21 mouse cellular contexts compared by ENCODE assay signal in genomic region chr2:72471415-72472070, GRCm38 (mm10). TPM values are rescaled to one million over a fixed set of nuclear protein-coding genes. Genes with fewer than 3 reads are reported as not detected.
A peak's percentile ranks its signal among the peaks of the same experiment; 100 is the strongest.
DNase-seq lines count a peak whose midpoint lies in the region; ATAC-seq lines count a peak whose summit lies in the region.
"Had no signal": no experiment of that assay in that cellular context is flagged by ENCODE, and none has a peak within 500 bp of the region (broad histone marks: within the 10 kb centered on the region; RNA-seq: fewer than 3 reads in every experiment).

No protein-coding gene starts in this region.

- no peak overlapping the region for H3K4me2 ChIP-seq in embryonic facial prominence, embryonic 11.5 days (ENCODE audit: low read depth, low read length)
- no peak overlapping the region for H3K4me2 ChIP-seq in limb, embryonic 11.5 days (ENCODE audit: low read depth, severe bottlenecking)
- H3K4me2 ChIP-seq: embryonic facial prominence, embryonic 12.5 days; heart, embryonic 11.5 days; heart, embryonic 15.5 days; hindbrain, embryonic 13.5 days had no signal

- H3K4me3 ChIP-seq in embryonic facial prominence, embryonic 11.5 days (ENCODE audit: low read depth, low read length), result no peak overlapping the region
- H3K4me3 ChIP-seq in limb, embryonic 11.5 days (ENCODE audit: low read depth, low read length), result no peak overlapping the region
- H3K4me3 ChIP-seq: embryonic facial prominence, embryonic 12.5 days; heart, adult 2 months; heart, embryonic 15.5 days; hindbrain, embryonic 13.5 days had no signal

- DNase-seq in heart, adult 11 months, result peak; percentile 41
- no peak for DNase-seq in heart, adult 18-20 months
- DNase-seq in embryonic facial prominence, embryonic 11.5 days (ENCODE audit: low spot score), result peak; percentile 41
- peak; percentile 50 for DNase-seq in limb, embryonic 11.5 days (ENCODE audit: low spot score)
- peak; percentile 18 for DNase-seq in yolk sac, embryonic 10.5 days (ENCODE audit: low spot score)
- DNase-seq in cerebellum, postnatal 14 days, result no peak
- DNase-seq in layer of hippocampus, postnatal 14 days (ENCODE audit: low spot score in 2 of 2), result no peak
- DNase-seq in urinary bladder, postnatal 14 days (ENCODE audit: low spot score), result no peak
- DNase-seq: adrenal gland, postnatal 10 days; cerebellum, adult 11 months; cerebellum, adult 9-10 months; cerebellum, postnatal 36 days; gastrocnemius, postnatal 36 days; heart, adult 2 months; heart, postnatal 14 days had no signal

- H3K9me3 ChIP-seq in embryonic facial prominence, embryonic 11.5 days (replicated peaks; ENCODE audit: control insufficient read depth, low read length), result no peaks in the 10 kb centered on the region
- H3K9me3 ChIP-seq in limb, embryonic 11.5 days (ENCODE audit: control insufficient read depth, low read length), result no peaks in the 10 kb centered on the region
- H3K9me3 ChIP-seq: embryonic facial prominence, embryonic 12.5 days; heart, embryonic 15.5 days; hindbrain, embryonic 13.5 days had no signal

- H3K27me3 ChIP-seq in embryonic facial prominence, embryonic 11.5 days (ENCODE audit: control insufficient read depth, insufficient read depth, low read length), result no peaks in the 10 kb centered on the region
- no peaks in the 10 kb centered on the region for H3K27me3 ChIP-seq in limb, embryonic 11.5 days (ENCODE audit: control insufficient read depth, insufficient read depth, low read length)
- H3K27me3 ChIP-seq: embryonic facial prominence, embryonic 12.5 days; heart, embryonic 15.5 days had no signal

- WGBS in embryonic facial prominence, embryonic 11.5 days, result 41% methylated on average over 16 of the region's 16 CpGs
- WGBS in limb, embryonic 11.5 days, result 44% methylated on average over 16 of the region's 16 CpGs

- no peaks in the 10 kb centered on the region for H3K36me3 ChIP-seq in embryonic facial prominence, embryonic 11.5 days (replicated peaks; ENCODE audit: control insufficient read depth, insufficient read depth, low read depth, low read length)
- H3K36me3 ChIP-seq in limb, embryonic 11.5 days (ENCODE audit: control insufficient read depth, insufficient read depth, low read length), result no peaks in the 10 kb centered on the region
- H3K36me3 ChIP-seq: embryonic facial prominence, embryonic 12.5 days; heart, embryonic 15.5 days; hindbrain, embryonic 13.5 days had no signal

- no peak overlapping the region for H3K9ac ChIP-seq in embryonic facial prominence, embryonic 11.5 days (replicated peaks; ENCODE audit: low read length)
- no peak overlapping the region for H3K9ac ChIP-seq in limb, embryonic 11.5 days (ENCODE audit: low read length)
- H3K9ac ChIP-seq: embryonic facial prominence, embryonic 12.5 days; heart, embryonic 15.5 days; hindbrain, embryonic 13.5 days had no signal

- ATAC-seq in embryonic facial prominence, embryonic 11.5 days (replicated peaks; ENCODE audit: insufficient number of reproducible peaks, low FRiP score, low TSS enrichment, low read depth), result no peak; the same call in 1 of the 2 replicates
- no peak for ATAC-seq in limb, embryonic 11.5 days (ENCODE audit: insufficient number of reproducible peaks, low FRiP score, low TSS enrichment, low read depth)
- ATAC-seq: forebrain, embryonic 14.5 days; hindbrain, postnatal 0 days had no signal

- no peaks in the 10 kb centered on the region for H3K4me1 ChIP-seq in embryonic facial prominence, embryonic 11.5 days (ENCODE audit: control insufficient read depth, insufficient read depth, low read length)
- no peaks in the 10 kb centered on the region for H3K4me1 ChIP-seq in limb, embryonic 11.5 days (ENCODE audit: control insufficient read depth, insufficient read depth, low read length)

- no peak overlapping the region for H3K27ac ChIP-seq in embryonic facial prominence, embryonic 11.5 days (replicated peaks; ENCODE audit: low read depth, low read length)
- H3K27ac ChIP-seq in limb, embryonic 11.5 days (replicated peaks; ENCODE audit: low read depth, low read length), result no peak overlapping the region
- H3K27ac ChIP-seq: embryonic facial prominence, embryonic 12.5 days; heart, adult 2 months; heart, embryonic 15.5 days; hindbrain, embryonic 13.5 days; hindbrain, postnatal 0 days had no signal

RNA-seq across cellular contexts. Expression of gene Cdca7, which starts 4.4 kb away (rescaled TPM):
- 1 to 10 TPM; 1.7 to 2.0 TPM for total RNA-seq in heart, adult 18-20 months (2021)
- polyA plus RNA-seq in embryonic facial prominence, embryonic 11.5 days (2014; fragmentation: Nextera tagmentation; extraction: Ambion mirVana), result 220 and 233 TPM in 2 replicates
- polyA plus RNA-seq in limb, embryonic 11.5 days (2014; fragmentation: Nextera tagmentation; extraction: Ambion mirVana), result 278 and 286 TPM in 2 replicates
- total RNA-seq in layer of hippocampus, postnatal 14 days (2021), result 1 to 10 TPM; 5.2 to 6.7 TPM

Comparison
In these comparisons a context has a peak if more than half of its experiments do, and no peak if none do; other contexts are left out.
1. DNase-seq: peak in heart, adult 11 months (single experiment), embryonic facial prominence, embryonic 11.5 days (single experiment), limb, embryonic 11.5 days (single experiment) and yolk sac, embryonic 10.5 days (single experiment); none in heart, adult 18-20 months (0 of 2), cerebellum, postnatal 14 days (0 of 2), layer of hippocampus, postnatal 14 days (0 of 2) and urinary bladder, postnatal 14 days (single experiment).